Mouse (Mus musculus) kidney, embryonic 16.5 days (tissue): Measurements from ENCODE around the gene Arfgef3. TPM values are rescaled to one million over a fixed set of nuclear protein-coding genes. Genes with fewer than 3 reads are reported as not detected.

ENCODE experiments used
- ATAC-seq: fragments of 200-750 bp; cut with Nextera tagmentation; 2 replicates; pipeline ENCODE4 v1.8.0; 2017; ENCODE audit warnings: moderate TSS enrichment; ENCODE audit not compliant: low FRiP score, low TSS enrichment
- H3K27ac ChIP-seq: fragments of 300-500 bp; sonication (generic); 2 replicates; pipeline ENCODE4 v1.5.1; 2014; ENCODE audit warnings: low read length
- H3K27me3 ChIP-seq: fragments of 300-500 bp; sonication (generic); 2 replicates; pipeline ENCODE4 v1.6.1; 2014; ENCODE audit warnings: low read length, control low read depth, mixed read lengths; ENCODE audit not compliant: insufficient read depth
- H3K36me3 ChIP-seq: fragments of 300-500 bp; sonication (generic); 2 replicates; pipeline ENCODE4 v1.6.1; 2014; ENCODE audit warnings: low read length, control low read depth, mixed read lengths; ENCODE audit not compliant: insufficient read depth
- H3K4me1 ChIP-seq: fragments of 300-500 bp; sonication (generic); 2 replicates; pipeline ENCODE4 v1.6.1; 2014; ENCODE audit warnings: low read length, control low read depth, mixed read lengths; ENCODE audit not compliant: insufficient read depth
- H3K4me2 ChIP-seq: fragments of 300-500 bp; sonication (generic); replicated peaks from 2 replicates; pipeline ENCODE4 v1.6.1; 2014; ENCODE audit warnings: low read depth, low read length
- H3K4me3 ChIP-seq: fragments of 300-500 bp; sonication (generic); 2 replicates; pipeline ENCODE4 v1.5.1; 2014; ENCODE audit warnings: mild to moderate bottlenecking, low read length
- H3K9ac ChIP-seq: fragments of 300-500 bp; sonication (generic); replicated peaks from 2 replicates; pipeline ENCODE4 v1.6.1; 2014; ENCODE audit warnings: low read length
- H3K9me3 ChIP-seq: fragments of 300-500 bp; sonication (generic); 2 replicates; pipeline ENCODE4 v1.6.1; 2016; ENCODE audit warnings: low read length, control low read depth
- WGBS: fragments of 180-500 bp; shearing (Covaris S2); extraction: QIAGEN DNeasy Blood & Tissue Kit; methylation state at CpG from one replicate; pipeline ENCODE4 v1.1.7; 2014; 5-methylcytosine and 5-hydroxymethylcytosine counted together
- polyA plus RNA-seq: library from polyadenylated mRNA; unstranded; fragments of >200 nt; fragmentation: Nextera tagmentation; extraction: Ambion mirVana; gene quantifications from 2 replicates; pipeline ENCODE4 v1.2.1, GENCODE M21; 2015

Gene Arfgef3
- polyA plus RNA-seq, 1 experiment from 2014 or later = 1.6 TPM

DNA sequence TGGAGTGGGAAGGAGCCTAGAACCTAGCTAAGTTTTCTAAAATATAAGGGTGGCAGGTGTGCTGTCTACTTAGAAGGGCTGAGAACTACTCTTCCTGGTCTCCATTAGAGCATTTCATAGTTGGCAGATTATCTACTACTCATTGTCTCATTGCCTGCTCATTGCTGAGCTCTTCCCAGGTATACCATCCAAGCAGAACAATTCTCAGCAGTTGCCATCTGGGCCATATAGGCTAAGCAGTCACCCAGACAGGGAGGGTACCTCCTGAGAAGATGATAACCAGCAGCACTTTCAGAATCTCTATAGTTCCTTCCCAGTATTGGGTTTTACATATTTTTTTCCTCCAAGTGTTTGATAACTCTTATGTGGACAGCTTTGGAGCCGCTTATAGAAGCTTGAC lies 86.2 kb downstream of the Arfgef3 start:
- WGBS = 98% methylated on average over 1 of the region's 1 CpGs
- Histone ChIP-seq H3K27ac (no peak overlapping the region), H3K4me2 (no peak overlapping the region), H3K36me3 (0 out of 2 replicates have a peak, but pooled peaks cover 4% of the 10 kb centered on the region), H3K4me3 (no peak overlapping the region), H3K9me3 (peaks cover 6% of the 10 kb centered on the region), H3K4me1 (no peaks in the 10 kb centered on the region), H3K27me3 (no peaks in the 10 kb centered on the region), H3K9ac (no peak overlapping the region)
- no peak for ATAC-seq

DNA sequence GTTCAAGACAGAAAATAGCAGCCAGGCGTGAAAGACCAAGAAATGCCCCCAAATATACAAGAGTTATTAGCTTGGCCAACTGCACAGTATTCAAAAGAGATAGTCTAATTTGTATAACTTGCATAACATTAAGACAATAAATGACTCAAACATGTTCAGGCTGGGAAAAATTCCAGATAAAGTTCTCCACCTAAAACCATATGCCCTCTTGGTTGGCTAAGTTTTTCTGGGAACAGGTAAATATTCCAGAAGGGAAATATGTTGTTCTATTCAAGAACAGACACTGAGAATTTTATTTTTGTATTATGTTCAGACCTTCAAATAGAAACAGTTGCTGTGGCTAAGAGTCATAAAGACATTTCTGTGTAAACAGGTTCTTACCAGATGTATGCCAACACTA lies 96.7 kb downstream of the Arfgef3 start:
- 89% methylated on average over 1 of the region's 1 CpGs for WGBS
- H3K27me3 ChIP-seq = no peaks in the 10 kb centered on the region
- H3K9me3 ChIP-seq = no peaks in the 10 kb centered on the region
- H3K4me1 ChIP-seq = no peaks in the 10 kb centered on the region
- no peak for ATAC-seq
- H3K36me3 ChIP-seq = no peaks in the 10 kb centered on the region
- H3K27ac ChIP-seq = no peak overlapping the region
- no peak overlapping the region for H3K4me3 ChIP-seq
- H3K9ac ChIP-seq = no peak overlapping the region
- no peak overlapping the region for H3K4me2 ChIP-seq

DNA sequence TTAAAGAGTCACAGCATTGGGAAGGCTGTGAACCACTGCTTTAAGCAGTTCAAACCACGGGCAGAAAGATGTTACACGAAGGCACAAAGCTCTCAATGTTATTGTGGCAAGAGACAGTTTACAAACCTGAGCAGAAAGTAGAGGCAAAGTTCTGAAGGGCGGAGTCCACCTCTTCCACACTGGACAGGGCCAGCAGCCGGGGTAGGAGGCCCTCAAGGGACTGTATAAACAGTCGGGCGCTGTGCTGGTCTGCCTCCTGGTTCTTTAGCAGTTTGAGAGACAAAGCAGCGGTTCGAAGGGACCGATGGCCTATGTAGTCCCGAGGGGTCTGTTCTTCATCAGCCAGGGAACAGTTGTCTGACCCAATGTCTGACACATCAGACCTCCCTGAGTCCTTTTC lies 97.7 kb downstream of the Arfgef3 start:
- Histone ChIP-seq H3K4me2 (no peak overlapping the region), H3K4me3 (no peak overlapping the region), H3K27me3 (no peaks in the 10 kb centered on the region), H3K27ac (no peak overlapping the region), H3K36me3 (no peaks in the 10 kb centered on the region), H3K4me1 (no peaks in the 10 kb centered on the region), H3K9ac (no peak overlapping the region), H3K9me3 (no peaks in the 10 kb centered on the region)
- whole genome bisulfite sequencing = 86% methylated on average over 10 of the region's 10 CpGs
- ATAC-seq = no peak

DNA sequence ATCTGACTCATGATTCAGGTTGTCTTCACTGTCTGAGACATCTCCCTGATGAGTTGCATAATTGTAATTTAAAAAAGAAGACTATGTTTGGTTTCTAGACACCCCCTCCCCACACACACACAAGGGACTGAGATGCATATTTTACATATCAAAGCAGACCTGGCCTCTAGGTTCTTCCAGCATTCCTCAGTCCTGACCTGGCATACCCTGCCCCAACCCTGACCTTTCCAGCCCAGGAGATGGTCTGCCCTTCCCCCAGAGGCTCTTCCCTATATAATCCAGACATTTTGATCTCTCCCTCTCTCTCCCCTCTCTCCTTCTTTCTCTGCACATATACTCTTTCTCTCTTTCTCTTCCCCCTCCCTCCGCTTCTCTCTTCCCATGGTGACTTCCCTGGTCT lies 99.4 kb downstream of the Arfgef3 start:
- H3K4me2 ChIP-seq = no peak overlapping the region
- no peaks in the 10 kb centered on the region for H3K36me3 ChIP-seq
- no peak overlapping the region for H3K27ac ChIP-seq
- H3K9ac ChIP-seq = no peak overlapping the region
- 89% methylated on average over 1 of the region's 1 CpGs for WGBS
- H3K4me1 ChIP-seq = no peaks in the 10 kb centered on the region
- H3K27me3 ChIP-seq = no peaks in the 10 kb centered on the region
- H3K4me3 ChIP-seq = no peak overlapping the region
- H3K9me3 ChIP-seq = no peaks in the 10 kb centered on the region
- no peak for ATAC-seq

DNA sequence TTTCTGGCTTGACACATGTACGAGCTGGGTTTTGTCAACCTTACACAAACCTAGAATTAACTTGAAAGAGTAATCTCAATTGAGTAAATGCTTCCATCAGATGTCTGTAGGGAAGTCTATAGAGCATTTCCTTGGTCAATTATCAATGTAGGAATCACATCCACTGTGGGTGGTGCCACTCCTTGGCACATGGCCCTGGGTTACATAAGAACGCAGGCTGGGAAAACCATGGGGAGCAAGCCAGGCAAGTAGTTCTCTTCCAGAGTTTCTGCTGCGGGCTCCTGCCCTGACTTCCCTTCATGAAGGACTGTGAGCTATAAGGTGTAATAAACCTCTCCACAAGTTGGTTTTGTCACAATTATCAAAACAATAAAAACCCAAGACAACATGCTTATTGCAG lies 100.2 kb downstream of the Arfgef3 start:
- 86% methylated on average over 3 of the region's 3 CpGs for WGBS
- Histone ChIP-seq H3K4me3 (no peak overlapping the region), H3K27me3 (no peaks in the 10 kb centered on the region), H3K36me3 (no peaks in the 10 kb centered on the region), H3K9ac (no peak overlapping the region), H3K4me1 (no peaks in the 10 kb centered on the region), H3K27ac (no peak overlapping the region), H3K4me2 (no peak overlapping the region), H3K9me3 (no peaks in the 10 kb centered on the region)
- ATAC-seq = no peak

DNA sequence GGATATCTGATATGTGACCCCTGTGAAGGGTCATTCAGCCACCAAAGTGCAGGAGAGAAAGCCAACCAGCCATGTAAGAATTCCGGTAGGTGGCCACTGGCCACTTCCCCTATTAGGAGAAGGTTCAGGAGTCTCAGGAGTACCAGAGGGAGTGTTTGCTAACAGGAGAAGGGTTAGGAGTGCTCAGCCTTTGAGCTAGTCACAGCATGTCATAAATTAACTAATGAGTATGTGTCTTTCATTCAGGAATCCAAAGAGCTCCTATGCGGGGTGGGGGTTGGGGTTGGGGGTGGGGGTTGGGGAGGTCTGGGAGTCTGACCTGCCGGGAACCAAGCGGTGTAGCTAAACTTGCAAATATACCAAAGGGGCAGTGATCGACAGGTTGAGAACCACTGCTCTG lies 100.9 kb downstream of the Arfgef3 start:
- Histone ChIP-seq H3K4me3 (no peak overlapping the region), H3K27ac (no peak overlapping the region), H3K4me2 (no peak overlapping the region), H3K36me3 (no peaks in the 10 kb centered on the region), H3K9ac (no peak overlapping the region), H3K4me1 (no peaks in the 10 kb centered on the region), H3K27me3 (no peaks in the 10 kb centered on the region), H3K9me3 (no peaks in the 10 kb centered on the region)
- 43% methylated on average over 5 of the region's 5 CpGs for WGBS
- ATAC-seq = peak; percentile 67; the same call in 1 of the 2 replicates

DNA sequence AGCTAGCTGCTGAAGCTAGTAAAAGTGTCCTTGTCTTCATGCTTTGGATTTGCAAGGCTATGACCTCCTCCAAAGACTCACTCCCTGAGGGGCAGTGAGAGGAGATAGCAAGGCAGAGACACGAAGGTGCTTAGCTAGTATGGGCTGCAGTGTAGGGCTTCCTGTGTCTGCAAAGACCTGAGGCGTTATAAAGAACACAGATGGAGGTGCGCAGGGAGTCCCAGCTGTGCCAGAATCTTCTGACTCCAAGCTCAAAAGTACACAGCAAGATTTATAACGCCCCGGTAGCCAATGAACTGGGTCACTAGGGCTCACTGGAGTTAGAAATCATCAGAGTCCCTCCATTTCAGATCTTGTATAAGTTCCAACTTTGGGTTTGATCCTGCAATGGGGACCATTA lies 103.2 kb downstream of the Arfgef3 start:
- no peak overlapping the region for H3K27ac ChIP-seq
- ATAC-seq = no peak

DNA sequence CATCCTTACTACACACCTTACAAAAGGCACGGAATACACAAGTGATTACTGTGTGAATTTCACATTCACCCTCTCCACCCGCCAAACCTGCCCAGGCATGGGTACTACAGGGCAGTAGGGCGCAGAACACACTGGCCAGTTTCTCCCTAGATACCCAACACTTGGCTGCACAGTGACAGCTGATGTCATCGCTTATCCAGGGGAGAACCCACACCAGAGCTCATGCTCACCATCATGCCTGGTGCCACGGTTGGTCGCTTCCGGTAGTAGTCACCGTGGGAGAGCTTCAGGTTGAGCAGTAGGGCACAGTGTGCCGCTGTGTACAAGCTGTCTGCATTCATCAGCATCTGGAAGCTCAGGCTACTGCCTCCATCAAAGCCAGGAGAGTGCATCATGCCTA lies 108.3 kb downstream of the Arfgef3 start:
- Histone ChIP-seq H3K4me3 (no peak overlapping the region), H3K36me3 (no peaks in the 10 kb centered on the region), H3K9ac (no peak overlapping the region), H3K27me3 (no peaks in the 10 kb centered on the region), H3K4me1 (no peaks in the 10 kb centered on the region), H3K27ac (no peak overlapping the region), H3K4me2 (no peak overlapping the region), H3K9me3 (no peaks in the 10 kb centered on the region)
- peak; percentile 80 for ATAC-seq
- 79% methylated on average over 9 of the region's 9 CpGs for WGBS

More for the DNA sequence above, 103.2 kb downstream of the Arfgef3 start:
- 50% methylated on average over 5 of the region's 5 CpGs for WGBS
- H3K9ac ChIP-seq = no peak overlapping the region
- H3K36me3 ChIP-seq = no peaks in the 10 kb centered on the region
- no peaks in the 10 kb centered on the region for H3K27me3 ChIP-seq
- H3K4me3 ChIP-seq = no peak overlapping the region
- no peaks in the 10 kb centered on the region for H3K9me3 ChIP-seq
- no peak overlapping the region for H3K4me2 ChIP-seq
- no peaks in the 10 kb centered on the region for H3K4me1 ChIP-seq

DNA sequence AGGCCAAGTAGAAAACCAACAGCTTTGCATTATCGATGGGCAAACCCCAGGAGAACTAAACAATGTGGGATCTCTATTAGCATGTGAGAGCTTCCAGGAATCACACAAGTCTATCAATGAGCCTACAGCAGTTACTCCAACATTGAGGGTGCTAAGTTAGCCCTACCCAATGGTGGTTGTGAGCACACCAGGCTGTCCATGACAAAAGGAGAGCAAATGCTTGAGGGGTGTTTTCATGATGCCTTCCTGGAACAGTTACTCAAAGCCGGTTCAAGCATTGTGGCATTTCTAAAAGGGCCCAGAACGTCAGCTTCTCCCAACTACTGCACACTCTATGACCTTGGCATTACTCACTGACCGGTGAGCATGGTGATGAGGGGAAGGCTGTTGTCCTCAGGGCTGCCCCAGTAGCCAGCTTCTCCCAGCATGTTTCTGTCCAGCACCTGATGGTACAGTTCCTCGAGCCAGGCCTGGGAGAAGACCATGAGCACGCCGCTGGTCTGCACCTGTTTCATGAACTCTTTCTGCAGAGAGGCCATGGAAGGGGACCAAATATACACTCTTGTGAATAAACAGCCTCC lies 109.3 kb downstream of the Arfgef3 start:
- H3K27ac ChIP-seq = no peak overlapping the region
- 78% methylated on average over 7 of the region's 7 CpGs for WGBS

DNA sequence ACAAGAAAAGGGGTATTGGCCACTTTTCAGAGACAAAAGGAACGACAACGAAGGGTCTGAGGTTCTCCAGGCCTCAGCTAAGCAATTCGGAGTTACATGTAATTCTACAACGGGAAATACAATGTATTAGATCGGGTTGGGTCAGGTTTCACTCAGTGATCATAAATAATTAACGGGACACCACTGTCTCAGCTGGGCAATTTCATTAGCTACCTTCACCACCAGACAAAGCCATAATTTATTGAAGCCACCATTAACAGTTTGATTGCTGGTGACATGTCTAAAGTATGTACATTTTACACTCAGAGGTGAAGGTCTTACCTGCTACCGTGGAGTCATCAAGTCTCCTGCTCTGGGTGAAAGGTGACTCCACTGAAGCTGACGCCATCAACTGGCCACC lies 113.3 kb downstream of the Arfgef3 start:
- H3K9me3 ChIP-seq = no peaks in the 10 kb centered on the region
- H3K27ac ChIP-seq = no peak overlapping the region
- H3K4me2 ChIP-seq = no peak overlapping the region
- H3K36me3 ChIP-seq = no peaks in the 10 kb centered on the region
- H3K4me1 ChIP-seq = no peaks in the 10 kb centered on the region
- no peak overlapping the region for H3K4me3 ChIP-seq
- H3K9ac ChIP-seq = no peak overlapping the region
- ATAC-seq = no peak
- WGBS = 43% methylated on average over 8 of the region's 8 CpGs
- no peaks in the 10 kb centered on the region for H3K27me3 ChIP-seq

More for the DNA sequence above, 109.3 kb downstream of the Arfgef3 start:
- no peak overlapping the region for H3K4me3 ChIP-seq
- H3K9me3 ChIP-seq = no peaks in the 10 kb centered on the region
- no peaks in the 10 kb centered on the region for H3K27me3 ChIP-seq
- no peak overlapping the region for H3K4me2 ChIP-seq
- H3K9ac ChIP-seq = no peak overlapping the region
- H3K36me3 ChIP-seq = no peaks in the 10 kb centered on the region
- ATAC-seq = no peak
- H3K4me1 ChIP-seq = no peaks in the 10 kb centered on the region
